Mouse (Mus musculus): ENCODE data around the gene Thbd. TPM values are rescaled to one million over a fixed set of nuclear protein-coding genes. Genes with fewer than 3 reads are reported as not detected.

Gene Thbd
- polyA plus RNA-seq, 1 experiment, result 13.1 TPM

DNA sequence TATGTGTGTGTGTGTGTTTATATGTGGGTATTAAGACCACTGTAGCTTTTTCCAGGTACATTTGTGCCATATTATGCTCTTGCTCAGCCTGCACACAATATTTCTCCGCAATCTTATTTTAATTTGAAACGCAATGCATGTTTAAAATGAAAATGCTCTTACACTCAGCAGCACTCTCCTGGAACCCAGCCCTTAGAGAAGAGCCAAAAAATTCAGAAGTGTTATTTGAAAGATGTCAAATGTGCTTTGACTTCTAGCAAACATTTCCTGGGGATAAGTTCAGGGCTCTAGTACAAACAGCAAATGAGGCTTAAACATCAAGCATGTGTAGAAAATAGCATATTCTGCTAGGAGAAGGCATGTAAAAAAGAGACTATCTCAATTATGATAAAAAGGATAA lies 11.8 kb upstream of the Thbd start:
- Histone ChIP-seq H3K36me3 (ENCODE audit: control insufficient read depth, insufficient read depth, low read length) (no peaks in the 10 kb centered on the region), H3K4me3 (ENCODE audit: control insufficient read depth, insufficient read depth, low read length) (no peak overlapping the region), H3K27me3 (ENCODE audit: control insufficient read depth, insufficient read depth, low read length) (no peaks in the 10 kb centered on the region), H3K4me1 (replicated peaks; ENCODE audit: control insufficient read depth, insufficient read depth, low read length) (no peaks in the 10 kb centered on the region), H3K27ac (ENCODE audit: control insufficient read depth, insufficient read depth, low read length) (no peak overlapping the region)
- DNase-seq, result no peak
- no peak for TF ChIP-seq POLR2A (IDR thresholded peaks at IDR 0.05; ENCODE audit: control insufficient read depth, extremely low read depth, insufficient read depth, low read length, poor library complexity)
- no peak for TF ChIP-seq CTCF (IDR thresholded peaks at IDR 0.05; ENCODE audit: borderline replicate concordance, control insufficient read depth, extremely low read depth, insufficient read depth, low read length, poor library complexity)
- WGBS, result 93% methylated on average over 2 of the region's 2 CpGs

DNA sequence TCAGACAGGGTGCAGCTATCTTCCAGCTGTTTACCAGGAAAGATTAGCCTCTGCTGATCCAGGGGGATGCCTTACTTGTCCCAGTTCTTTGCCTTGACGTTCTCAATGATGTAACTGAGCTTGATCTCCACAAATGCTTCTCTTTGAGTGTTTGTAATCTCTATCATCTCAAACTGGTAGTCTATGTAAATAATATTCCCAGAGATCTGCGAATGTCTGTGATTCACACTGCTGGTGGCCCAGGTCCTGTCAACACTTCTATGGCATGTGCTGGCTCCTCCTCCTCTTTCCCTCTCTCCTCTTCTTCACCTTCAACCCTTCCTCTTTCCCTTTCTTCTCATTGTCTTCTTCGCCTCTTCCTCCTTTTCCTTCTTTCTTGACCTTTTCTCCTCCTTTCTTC lies 11.2 kb upstream of the Thbd start:
- H3K27me3 ChIP-seq (ENCODE audit: control insufficient read depth, insufficient read depth, low read length), result no peaks in the 10 kb centered on the region
- H3K4me1 ChIP-seq (replicated peaks; ENCODE audit: control insufficient read depth, insufficient read depth, low read length), result no peaks in the 10 kb centered on the region
- TF ChIP-seq CTCF (IDR thresholded peaks at IDR 0.05; ENCODE audit: borderline replicate concordance, control insufficient read depth, extremely low read depth, insufficient read depth, low read length, poor library complexity) (no peak), POLR2A (IDR thresholded peaks at IDR 0.05; ENCODE audit: control insufficient read depth, extremely low read depth, insufficient read depth, low read length, poor library complexity) (no peak)
- no peaks in the 10 kb centered on the region for H3K36me3 ChIP-seq (ENCODE audit: control insufficient read depth, insufficient read depth, low read length)
- no peak overlapping the region for H3K4me3 ChIP-seq (ENCODE audit: control insufficient read depth, insufficient read depth, low read length)
- WGBS, result 89% methylated on average over 3 of the region's 3 CpGs
- no peak overlapping the region for H3K27ac ChIP-seq (ENCODE audit: control insufficient read depth, insufficient read depth, low read length)
- no peak for DNase-seq

DNA sequence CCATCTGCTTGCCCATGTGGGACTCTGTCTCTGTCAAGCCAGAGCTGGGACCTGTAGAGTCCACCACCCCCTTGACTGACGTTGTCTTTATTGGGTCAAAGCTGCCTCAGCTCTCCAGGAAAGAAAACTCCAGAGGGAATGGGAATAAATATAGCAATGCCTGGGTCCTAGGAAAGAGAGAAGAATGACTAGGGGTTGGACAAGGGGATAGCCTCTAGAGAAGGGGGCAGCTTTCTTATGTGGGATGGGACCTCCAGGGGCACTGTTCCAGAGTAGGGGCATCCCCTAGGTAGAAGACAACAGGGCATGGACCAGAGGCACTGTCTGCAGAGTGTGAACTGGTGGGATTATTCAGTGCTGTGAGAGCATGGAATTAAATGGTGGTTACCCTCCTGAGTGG lies 1.8 kb upstream of the Thbd start:
- no peaks in the 10 kb centered on the region for H3K36me3 ChIP-seq (ENCODE audit: control insufficient read depth, insufficient read depth, low read length)
- no peak overlapping the region for H3K4me3 ChIP-seq (ENCODE audit: control insufficient read depth, insufficient read depth, low read length)
- no peaks in the 10 kb centered on the region; the same call in 1 of the 2 replicates for H3K27me3 ChIP-seq (ENCODE audit: control insufficient read depth, insufficient read depth, low read length)
- TF ChIP-seq CTCF (IDR thresholded peaks at IDR 0.05; ENCODE audit: borderline replicate concordance, control insufficient read depth, extremely low read depth, insufficient read depth, low read length, poor library complexity) (no peak), POLR2A (IDR thresholded peaks at IDR 0.05; ENCODE audit: control insufficient read depth, extremely low read depth, insufficient read depth, low read length, poor library complexity) (no peak)
- no peak for DNase-seq
- H3K27ac ChIP-seq (ENCODE audit: control insufficient read depth, insufficient read depth, low read length), result no peak overlapping the region
- peaks cover 3% of the 10 kb centered on the region for H3K4me1 ChIP-seq (replicated peaks; ENCODE audit: control insufficient read depth, insufficient read depth, low read length)
- 65% methylated on average over 1 of the region's 1 CpGs for WGBS

DNA sequence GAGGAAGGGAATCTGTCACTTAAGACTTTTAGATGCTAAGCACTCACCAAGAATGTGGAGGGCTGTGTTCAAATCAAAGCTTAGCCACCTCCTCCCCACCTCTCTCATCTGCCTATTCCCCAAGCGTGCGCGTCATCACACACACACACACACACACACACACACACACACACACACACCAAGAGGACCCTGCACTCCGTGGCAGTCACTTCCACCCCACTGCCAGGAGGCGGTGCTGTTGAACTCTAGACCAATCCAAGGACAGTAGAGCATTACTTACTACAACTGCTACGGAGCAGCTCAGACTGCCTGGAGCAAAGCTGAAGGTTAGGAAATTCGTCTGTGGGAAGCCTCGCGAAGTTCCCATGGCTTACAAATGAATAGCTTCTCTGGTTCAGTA lies 1.2 kb upstream of the Thbd start:
- DNase-seq, result peak; percentile 73
- no peak overlapping the region for H3K4me3 ChIP-seq (ENCODE audit: control insufficient read depth, insufficient read depth, low read length)
- no peaks in the 10 kb centered on the region; the same call in 1 of the 2 replicates for H3K27me3 ChIP-seq (ENCODE audit: control insufficient read depth, insufficient read depth, low read length)
- H3K36me3 ChIP-seq (ENCODE audit: control insufficient read depth, insufficient read depth, low read length), result no peaks in the 10 kb centered on the region
- 4% methylated on average over 9 of the region's 9 CpGs for WGBS
- no peak overlapping the region for H3K27ac ChIP-seq (ENCODE audit: control insufficient read depth, insufficient read depth, low read length)
- TF ChIP-seq CTCF (IDR thresholded peaks at IDR 0.05; ENCODE audit: borderline replicate concordance, control insufficient read depth, extremely low read depth, insufficient read depth, low read length, poor library complexity), result no peak
- peaks cover 3% of the 10 kb centered on the region for H3K4me1 ChIP-seq (replicated peaks; ENCODE audit: control insufficient read depth, insufficient read depth, low read length)

DNA sequence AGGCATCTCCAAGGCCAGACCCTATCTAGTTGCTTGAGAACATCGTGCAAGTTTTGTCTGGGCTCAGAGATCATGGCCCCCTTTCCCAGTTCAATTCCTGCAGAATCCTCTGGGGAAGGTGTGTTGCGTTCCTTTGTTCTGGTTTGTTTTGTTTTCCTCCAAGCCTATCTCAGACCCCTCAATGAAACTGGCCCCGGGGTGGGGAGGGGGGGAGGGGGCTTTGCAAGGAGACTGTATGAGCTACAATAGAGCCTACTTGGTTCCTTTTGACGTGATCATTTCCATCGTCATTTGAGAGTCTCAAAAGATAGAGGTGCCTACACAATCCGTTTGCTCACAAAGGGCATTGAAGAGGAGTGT lies 753 bp upstream of the Thbd start:
- WGBS, result 24% methylated on average over 6 of the region's 6 CpGs
- Histone ChIP-seq H3K4me3 (ENCODE audit: control insufficient read depth, insufficient read depth, low read length) (no peak overlapping the region), H3K27me3 (ENCODE audit: control insufficient read depth, insufficient read depth, low read length) (no peaks in the 10 kb centered on the region; the same call in 1 of the 2 replicates), H3K36me3 (ENCODE audit: control insufficient read depth, insufficient read depth, low read length) (no peaks in the 10 kb centered on the region), H3K4me1 (replicated peaks; ENCODE audit: control insufficient read depth, insufficient read depth, low read length) (peaks cover 3% of the 10 kb centered on the region), H3K27ac (ENCODE audit: control insufficient read depth, insufficient read depth, low read length) (no peak overlapping the region)
- TF ChIP-seq CTCF (IDR thresholded peaks at IDR 0.05; ENCODE audit: borderline replicate concordance, control insufficient read depth, extremely low read depth, insufficient read depth, low read length, poor library complexity) (no peak), POLR2A (IDR thresholded peaks at IDR 0.05; ENCODE audit: control insufficient read depth, extremely low read depth, insufficient read depth, low read length, poor library complexity) (no peak)
- no peak for DNase-seq

DNA sequence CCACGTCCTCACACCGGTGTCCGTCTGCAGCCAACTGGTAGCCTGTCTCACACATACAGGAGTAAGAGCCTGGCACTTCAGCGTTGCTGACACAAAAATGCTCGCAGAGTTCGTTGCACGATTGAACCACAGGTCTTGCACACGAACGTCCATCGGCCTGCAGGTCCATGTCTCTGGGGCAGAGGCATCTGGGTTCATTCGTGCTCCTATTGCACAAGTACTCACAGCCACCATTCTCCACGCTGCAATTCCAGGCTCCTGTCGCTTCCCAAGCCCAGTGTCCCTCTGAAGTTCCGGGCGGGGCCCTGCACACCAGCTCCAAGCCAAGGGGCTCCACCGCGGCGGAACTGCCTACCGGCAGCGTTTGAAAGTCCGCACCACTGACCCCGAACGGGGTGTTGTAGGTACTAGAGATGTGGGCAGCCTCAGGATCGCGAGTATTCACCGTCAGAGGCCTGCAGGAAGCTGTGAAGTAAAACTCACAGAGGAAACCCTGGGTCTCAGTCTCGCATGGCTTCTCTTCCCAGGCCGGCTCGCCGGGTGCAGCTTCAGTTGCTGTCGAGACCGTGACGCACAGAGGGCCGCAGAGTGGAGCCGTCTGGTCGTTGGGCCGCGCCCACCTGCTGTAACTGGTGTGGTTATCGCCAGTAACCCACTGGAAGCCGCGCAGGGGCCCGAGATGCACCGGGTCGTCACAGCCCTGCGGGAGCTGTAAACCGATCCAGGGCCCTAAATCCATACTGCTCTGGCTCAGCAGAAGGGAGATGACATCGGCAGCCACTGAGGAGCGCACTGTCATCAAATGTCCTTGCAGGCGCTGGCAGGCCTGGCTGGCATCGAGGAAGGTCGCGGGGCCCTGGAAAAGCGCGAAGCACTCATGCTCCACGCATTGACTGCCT lies 768 bp downstream of the Thbd start:
- DNase-seq, result no peak
- no peak for TF ChIP-seq CTCF (IDR thresholded peaks at IDR 0.05; ENCODE audit: borderline replicate concordance, control insufficient read depth, extremely low read depth, insufficient read depth, low read length, poor library complexity)
- TF ChIP-seq POLR2A (IDR thresholded peaks at IDR 0.05; ENCODE audit: control insufficient read depth, extremely low read depth, insufficient read depth, low read length, poor library complexity), result no peak
- Histone ChIP-seq H3K36me3 (ENCODE audit: control insufficient read depth, insufficient read depth, low read length) (no peaks in the 10 kb centered on the region), H3K27ac (ENCODE audit: control insufficient read depth, insufficient read depth, low read length) (no peak overlapping the region), H3K4me1 (replicated peaks; ENCODE audit: control insufficient read depth, insufficient read depth, low read length) (peaks cover 3% of the 10 kb centered on the region), H3K27me3 (ENCODE audit: control insufficient read depth, insufficient read depth, low read length) (no peaks in the 10 kb centered on the region; the same call in 1 of the 2 replicates), H3K4me3 (ENCODE audit: control insufficient read depth, insufficient read depth, low read length) (peak overlapping the region; percentile 6; the same call in 1 of the 2 replicates)
- whole genome bisulfite sequencing, result 24% methylated on average over 55 of the region's 55 CpGs

Measured in thymus, adult 2 months (tissue).